Mouse (Mus musculus) left cerebral cortex, adult 18-20 months (tissue): ENCODE measurements around the gene Wnt9a. TPM values are rescaled to one million over a fixed set of nuclear protein-coding genes. Genes with fewer than 3 reads are reported as not detected.

Source experiments
- microRNA-seq, 2 experiments: library from miRNA; unstranded; fragments of <30 nt; microRNA quantifications; one replicate each; pipeline ENCODE4 v1.2.0; 2021
- total RNA-seq, 2 experiments: library from RNA; stranded (reverse); gene quantifications; 2 replicates each; pipeline ENCODE4 v1.2.3; 2021

Wnt9a gene
- total RNA-seq, 2 experiments from 2014 or later: 11.9 to 17.2 TPM

Small RNA genes within 50 kb of the gene (microRNA-seq; reads per million reads assigned to microRNA genes)
- 0 reads per million in 2 experiments for gene Gm24756

Other genes with a start within 250 kb of the Wnt9a start
- 1 to 10 TPM; 1.5 to 2.4 TPM for gene Obscn, start 170.5 kb upstream of the Wnt9a start, total RNA-seq
- gene Iba57, start 143.2 kb upstream of the Wnt9a start, total RNA-seq: 1 to 10 TPM; 7.2 to 7.4 TPM
- 1 to 10 TPM; 7.5 to 8.1 TPM for gene Gjc2, start 123.7 kb upstream of the Wnt9a start, total RNA-seq
- gene Guk1, start 114.7 kb upstream of the Wnt9a start, total RNA-seq: 100 to 1,000 TPM; 144 TPM
- 10 to 100 TPM; 43.8 to 44.4 TPM for gene Mrpl55, start 104.4 kb upstream of the Wnt9a start, total RNA-seq
- 10 to 100 TPM; 20.6 to 21.2 TPM for gene 2310033P09Rik, start 98.6 kb upstream of the Wnt9a start, total RNA-seq
- 100 to 1,000 TPM; 451 to 469 TPM for gene Arf1, start 78.7 kb upstream of the Wnt9a start, total RNA-seq
- gene Wnt3a, start 16.2 kb upstream of the Wnt9a start, total RNA-seq: under 1 TPM in 1 of 2 experiments, not detected in 1; 0.12 TPM
- gene Prss38, start 68.7 kb downstream of the Wnt9a start, total RNA-seq: not detected
- 10 to 100 TPM; 25.7 to 25.9 TPM for gene Jmjd4, start 143.1 kb downstream of the Wnt9a start, total RNA-seq
- gene Snap47, start 144.3 kb downstream of the Wnt9a start, total RNA-seq: 100 to 1,000 TPM; 396 to 405 TPM
- 1 to 10 TPM; 3.4 to 3.5 TPM for gene Zfp867, start 165.5 kb downstream of the Wnt9a start, total RNA-seq
- 10 to 100 TPM in 1 of 2 experiments, 1 to 10 TPM in 1; 8.1 to 11.1 TPM for gene Zkscan17, start 219.8 kb downstream of the Wnt9a start, total RNA-seq
- gene Nlrp3, start 234.6 kb downstream of the Wnt9a start, total RNA-seq: 1 to 10 TPM; 1.0 to 1.1 TPM